Mouse (Mus musculus): ENCODE results near the gene Cldn34a.
"Not testable (repeated sequence)": the region's sequence is repeated elsewhere in the genome, so short reads cannot be mapped to it uniquely, and the experiment has no call there.

Gene Cldn34a

DNA sequence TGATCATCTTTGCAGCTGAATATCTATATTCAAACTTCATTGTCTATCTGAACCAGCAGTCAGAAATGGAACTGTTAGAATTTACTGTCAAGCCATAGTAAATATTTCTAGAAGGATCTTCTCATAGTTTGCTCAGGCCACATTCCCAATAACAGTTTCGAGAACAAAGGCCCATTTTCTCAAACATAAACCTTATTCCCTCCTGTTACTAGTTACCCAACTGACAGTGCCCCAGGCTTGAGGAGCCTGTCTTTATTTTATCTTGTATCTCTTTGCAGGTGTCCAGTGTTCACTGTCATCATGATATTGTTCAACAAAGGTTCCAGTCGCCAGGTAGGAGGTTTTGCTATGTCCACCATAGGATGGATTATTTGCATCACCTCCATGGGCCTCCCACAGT, at the start of gene Cldn34a:
Gene Cldn34a, plus strand, starts transcription at position 301 of the 400 bp plus-strand sequence.
- no peak for ATAC-seq (ENCODE audit: low TSS enrichment)

GRCm38 (mm10) chrX:152518611-152519010, 44.5 kb upstream of the Cldn34a start:
- ATAC-seq (ENCODE audit: low TSS enrichment), result not testable (repeated sequence)

- no peak for ATAC-seq (ENCODE audit: low TSS enrichment)
Measured at GRCm38 (mm10) chrX:152545736-152546135, 17.4 kb upstream of the Cldn34a start.

- ATAC-seq (ENCODE audit: low TSS enrichment), result no peak
Measured at GRCm38 (mm10) chrX:152548180-152548579, 15.0 kb upstream of the Cldn34a start.

- ATAC-seq (ENCODE audit: low TSS enrichment), result no peak
Measured at GRCm38 (mm10) chrX:152557446-152557845, 5.7 kb upstream of the Cldn34a start.
